Mouse (Mus musculus): Measurements from ENCODE around the gene Steap2.
A peak's percentile ranks its signal among the peaks of the same experiment; 100 is the strongest.

Gene Steap2

GRCm38 (mm10) chr5:5663655-5664370, 30.6 kb downstream of the Steap2 start, which contains the start of gene Cfap69:
Gene Cfap69 (minus strand): TSS chr5:5664239.
- peak; percentile 80 to 84 for DNase-seq

GRCm38 (mm10) chr5:5663057-5663456, 31.3 kb downstream of the Steap2 start:
- DNase-seq = no peak

GRCm38 (mm10) chr5:5658680-5659079, 35.7 kb downstream of the Steap2 start:
- no peak for DNase-seq

GRCm38 (mm10) chr5:5657932-5658331, 36.4 kb downstream of the Steap2 start:
- no peak for DNase-seq

- DNase-seq = no peak
Observed at GRCm38 (mm10) chr5:5648817-5649569, 45.4 kb downstream of the Steap2 start.

- DNase-seq = no peak
Observed at GRCm38 (mm10) chr5:5646173-5646572, 48.2 kb downstream of the Steap2 start.

- DNase-seq = no peak
Observed at GRCm38 (mm10) chr5:5638496-5638895, 55.9 kb downstream of the Steap2 start.

- no peak for DNase-seq
Observed at GRCm38 (mm10) chr5:5625491-5625890, 68.9 kb downstream of the Steap2 start.

- DNase-seq = no peak
Observed at GRCm38 (mm10) chr5:5618329-5618728, 76.0 kb downstream of the Steap2 start.
